Mouse (Mus musculus) CH12.LX (cell line): Measurements from ENCODE around the gene Ccnd1. TPM values are rescaled to one million over a fixed set of nuclear protein-coding genes. Genes with fewer than 3 reads are reported as not detected.

Experiments
- DNase-seq: peaks from one replicate; pipeline ENCODE4 v3.0.0-alpha.2; 2013; ENCODE audit errors: extremely low read depth
- H3K27ac ChIP-seq: 2 replicates; pipeline ENCODE4 v1.5.1; 2012; ENCODE audit warnings: low read depth, mild to moderate bottlenecking, control low read depth, moderate library complexity; ENCODE audit not compliant: insufficient read depth
- H3K27me3 ChIP-seq: replicated peaks from 2 replicates; pipeline ENCODE3; 2012; ENCODE audit warnings: inconsistent platforms
- H3K36me3 ChIP-seq, 2 experiments: replicated peaks in 1 of 2; 2 replicates each; pipeline versions ENCODE3 to v1.6.1; 2012; ENCODE audit warnings: inconsistent platforms in 1 of 2, low read length in 1 of 2, mild to moderate bottlenecking in 1 of 2, mixed read lengths in 1 of 2, moderate library complexity in 1 of 2; ENCODE audit not compliant: control insufficient read depth in 1 of 2, insufficient read depth in 1 of 2
- H3K4me1 ChIP-seq, 2 experiments: 2 replicates each; pipeline ENCODE4 v1.6.1; 2012; ENCODE audit warnings: inconsistent platforms in 1 of 2, moderate library complexity in 1 of 2; ENCODE audit not compliant: insufficient read depth in 2 of 2, control insufficient read depth in 1 of 2
- H3K4me2 ChIP-seq: 2 replicates; pipeline ENCODE4 v1.6.1; 2012; ENCODE audit warnings: low read depth, mild to moderate bottlenecking, control low read depth; ENCODE audit not compliant: poor library complexity, insufficient read depth, severe bottlenecking
- H3K4me3 ChIP-seq, 3 experiments: fragments of 150-350 bp in 1 of 3; sonication (generic) in 1 of 3; replicated peaks in 1 of 3; 2 replicates each; pipeline versions ENCODE3 to v1.5.1; 2011 to 2012; ENCODE audit warnings: low read depth in 2 of 3, low read length in 2 of 3, mild to moderate bottlenecking in 2 of 3, moderate library complexity in 2 of 3, control low read depth in 1 of 3, improper control_type of control experiment in 1 of 3, inconsistent platforms in 1 of 3, mixed read lengths in 1 of 3; ENCODE audit not compliant: poor library complexity in 1 of 3
- H3K79me2 ChIP-seq: replicated peaks from 2 replicates; pipeline ENCODE4 v1.6.1; 2012; ENCODE audit warnings: mild to moderate bottlenecking, moderate library complexity; ENCODE audit not compliant: control insufficient read depth, poor library complexity, insufficient read depth, severe bottlenecking; ENCODE audit errors: extremely low read depth
- H3K9ac ChIP-seq: 2 replicates; pipeline ENCODE4 v1.6.1; 2012; ENCODE audit warnings: low read depth, mild to moderate bottlenecking, control low read depth, moderate library complexity; ENCODE audit not compliant: insufficient read depth
- H3K9me3 ChIP-seq: replicated peaks from 2 replicates; pipeline ENCODE3; 2012; ENCODE audit warnings: low read length, inconsistent platforms, mixed read lengths
- BHLHE40 ChIP-seq: IDR thresholded peaks from 2 replicates; pipeline ENCODE4 v1.6.1; 2011; ENCODE audit warnings: mild to moderate bottlenecking, low read depth, low read length, improper control_type of control experiment
- ETS1 ChIP-seq: conservative IDR thresholded peaks from 2 replicates; pipeline ENCODE4 v1.6.1; 2012; ENCODE audit warnings: low read depth, mild to moderate bottlenecking, inconsistent platforms, low read length, improper control_type of control experiment, moderate library complexity
- RCOR1 ChIP-seq: conservative IDR thresholded peaks from 2 replicates; pipeline ENCODE4 v1.6.1; 2012; ENCODE audit warnings: low read depth, mild to moderate bottlenecking, inconsistent platforms, low read length, improper control_type of control experiment
- dilution Hi-C: fragments of 300-500 bp; cut with MboI; formaldehyde crosslinking; loops from 2 replicates; pipeline ENCODE4 v1.14.3; 2020; ENCODE audit warnings: low sequenced_read_pairs; ENCODE audit not compliant: extremely low pct_unique_long_range_greater_than_20kb, extremely low pct_ligation_motif_present
- in situ Hi-C: fragments of 300-500 bp; cut with MboI; formaldehyde crosslinking; loops from 3 replicates; pipeline ENCODE4 v1.14.3; 2019; ENCODE audit warnings: low sequenced_read_pairs, low pct_ligation_motif_present, low pct_unique_long_range_greater_than_20kb, mixed read lengths
- polyA plus RNA-seq: library from polyadenylated mRNA; unstranded; fragments of >175 nt; gene quantifications from 2 replicates; pipeline ENCODE4 v1.2.1, GENCODE M21; 2012; ENCODE audit warnings: low read depth; ENCODE audit not compliant: insufficient read length
- total RNA-seq, 2 experiments: library from RNA; depleted of rRNA; stranded (reverse); fragments of 300-350 nt in 1 of 2; fragments of >200 nt in 1 of 2; gene quantifications; 2 replicates each; pipeline ENCODE4 v1.2.3; 2012 to 2014

The Ccnd1 gene
- total and polyA plus RNA-seq, 3 experiments, result 0.16 to 0.34 TPM; not detected in 1

GRCm38 (mm10) chr7:144883106-144883505 lies 56.6 kb downstream of the Ccnd1 start:
- no peaks in the 10 kb centered on the region for H3K4me1 ChIP-seq
- peaks cover 77% of the 10 kb centered on the region for H3K27me3 ChIP-seq
- dilution Hi-C loops, result no loop called here
- H3K9me3 ChIP-seq, result peaks cover 5% of the 10 kb centered on the region
- no peaks in the 10 kb centered on the region for H3K79me2 ChIP-seq
- no peak overlapping the region for H3K4me2 ChIP-seq
- no peak overlapping the region for H3K27ac ChIP-seq
- no peak for DNase-seq
- H3K4me3 ChIP-seq, result no peak overlapping the region
- TF ChIP-seq BHLHE40 (no peak), RCOR1 (no peak), ETS1 (no peak)
- no peaks in the 10 kb centered on the region for H3K36me3 ChIP-seq
- in situ Hi-C loops, result no loop called here
- no peak overlapping the region for H3K9ac ChIP-seq

Other genes with a start within 250 kb of the Ccnd1 start
- not detected in 2 replicates for gene Ano1, start 188.0 kb downstream of the Ccnd1 start, total RNA-seq (2012; rRNA removed)
- gene Ano1, start 188.0 kb downstream of the Ccnd1 start, total RNA-seq (2014; rRNA removed), result not detected in 2 replicates
- gene Ano1, start 188.0 kb downstream of the Ccnd1 start, polyA plus RNA-seq, result not detected in 2 replicates
- not detected in 2 replicates for gene Fgf3, start 101.8 kb downstream of the Ccnd1 start, total RNA-seq (2012; rRNA removed)
- gene Fgf3, start 101.8 kb downstream of the Ccnd1 start, total RNA-seq (2014; rRNA removed), result not detected in 2 replicates
- not detected in 2 replicates for gene Fgf3, start 101.8 kb downstream of the Ccnd1 start, polyA plus RNA-seq
- not detected in 2 replicates for gene Fgf4, start 92.6 kb downstream of the Ccnd1 start, total RNA-seq (2012; rRNA removed)
- not detected in 2 replicates for gene Fgf4, start 92.6 kb downstream of the Ccnd1 start, total RNA-seq (2014; rRNA removed)
- gene Fgf4, start 92.6 kb downstream of the Ccnd1 start, polyA plus RNA-seq, result not detected in 2 replicates
- gene Fgf15, start 43.4 kb downstream of the Ccnd1 start, total RNA-seq (2012; rRNA removed), result not detected in 2 replicates
- not detected in 2 replicates for gene Fgf15, start 43.4 kb downstream of the Ccnd1 start, total RNA-seq (2014; rRNA removed)
- gene Fgf15, start 43.4 kb downstream of the Ccnd1 start, polyA plus RNA-seq, result not detected in 2 replicates
- 10.2 and 10.7 TPM in 2 replicates for gene LTO1, start 24.8 kb downstream of the Ccnd1 start, total RNA-seq (2012; rRNA removed)
- 3.9 and 4.0 TPM in 2 replicates for gene LTO1, start 24.8 kb downstream of the Ccnd1 start, total RNA-seq (2014; rRNA removed)
- 8.5 and 14.3 TPM in 2 replicates for gene LTO1, start 24.8 kb downstream of the Ccnd1 start, polyA plus RNA-seq